ENCODE assay signal across 12 mouse cellular contexts in the genomic region with DNA sequence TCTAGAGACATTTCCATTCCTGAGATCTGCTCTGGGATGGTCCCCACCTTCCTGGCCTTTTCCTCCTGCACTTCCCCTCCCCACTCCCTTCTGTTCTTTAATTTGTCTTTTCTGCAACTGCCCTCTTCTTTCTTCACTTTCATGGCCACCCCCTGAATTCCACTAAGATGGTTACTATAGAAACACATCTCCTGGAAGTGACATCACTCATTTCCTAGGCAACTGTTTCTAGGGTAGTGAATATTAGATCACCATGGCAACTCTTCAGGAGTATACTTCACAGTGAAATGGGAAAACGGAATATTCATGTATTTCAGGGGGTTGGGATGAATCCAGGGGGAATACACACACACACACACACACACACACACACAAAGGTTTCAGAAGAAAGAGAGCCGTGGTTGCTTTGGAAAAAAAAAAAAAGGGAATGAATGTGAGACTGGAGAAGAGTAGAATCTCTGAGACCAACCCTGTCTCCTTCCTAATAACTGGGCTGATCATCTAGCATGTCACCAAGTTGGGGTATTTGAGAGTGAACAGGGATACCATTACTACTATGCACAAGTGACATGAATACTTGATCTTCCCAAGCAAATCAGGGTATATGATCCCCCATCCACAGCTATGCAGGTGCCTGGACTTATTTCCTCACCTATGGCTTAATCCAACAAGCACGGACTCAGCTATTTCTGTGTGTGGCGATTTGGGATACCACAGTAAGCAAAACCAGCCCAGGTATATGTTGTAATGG. TPM values are rescaled to one million over a fixed set of nuclear protein-coding genes. Genes with fewer than 3 reads are reported as not detected.
DNase-seq lines count a peak whose midpoint lies in the region; ATAC-seq and TF ChIP-seq lines count a peak whose summit lies in the region.
"Had no signal": no experiment of that assay in that cellular context is flagged by ENCODE, and none has a peak within 500 bp of the region (broad histone marks: within the 10 kb centered on the region; RNA-seq: fewer than 3 reads in every experiment).

No protein-coding gene starts in this region.

- H3K4me1 ChIP-seq in hindbrain, embryonic 14.5 days (replicated peaks; ENCODE audit: control insufficient read depth, insufficient read depth, low read length) = peaks cover 25% of the 10 kb centered on the region
- H3K4me1 ChIP-seq in neural tube, embryonic 12.5 days = peaks cover 14% of the 10 kb centered on the region
- H3K4me1 ChIP-seq in heart, adult 2 months (ENCODE audit: control insufficient read depth, insufficient read depth, low read length) = peaks cover 1% of the 10 kb centered on the region; the same call in 1 of the 2 replicates

- H3K9me3 ChIP-seq in hindbrain, embryonic 14.5 days (ENCODE audit: control insufficient read depth, low read length) = no peaks in the 10 kb centered on the region
- no peaks in the 10 kb centered on the region for H3K9me3 ChIP-seq in neural tube, embryonic 12.5 days
- H3K9me3 ChIP-seq: embryonic facial prominence, embryonic 13.5 days had no signal

- H3K9ac ChIP-seq in hindbrain, embryonic 14.5 days = no peak overlapping the region
- no peak overlapping the region for H3K9ac ChIP-seq in neural tube, embryonic 12.5 days
- H3K9ac ChIP-seq in heart, adult 2 months (ENCODE audit: low read depth, low read length) = no peak overlapping the region
- H3K9ac ChIP-seq: embryonic facial prominence, embryonic 13.5 days had no signal

- no peaks in the 10 kb centered on the region for H3K27me3 ChIP-seq in hindbrain, embryonic 14.5 days (ENCODE audit: control insufficient read depth, insufficient read depth, low read length)
- no peaks in the 10 kb centered on the region for H3K27me3 ChIP-seq in neural tube, embryonic 12.5 days (replicated peaks)
- no peaks in the 10 kb centered on the region for H3K27me3 ChIP-seq in heart, adult 2 months (ENCODE audit: control insufficient read depth, insufficient read depth, low read length)
- H3K27me3 ChIP-seq: embryonic facial prominence, embryonic 13.5 days had no signal

- no peak for TF ChIP-seq EP300 in heart, adult 2 months (IDR thresholded peaks at IDR 0.05; ENCODE audit: insufficient read depth, low read depth, low read length)

- H3K36me3 ChIP-seq in hindbrain, embryonic 14.5 days (replicated peaks; ENCODE audit: control insufficient read depth, insufficient read depth) = peaks cover 24% of the 10 kb centered on the region
- H3K36me3 ChIP-seq in neural tube, embryonic 12.5 days = peaks cover 9% of the 10 kb centered on the region; the same call in 1 of the 2 replicates
- H3K36me3 ChIP-seq in heart, adult 2 months (ENCODE audit: control insufficient read depth, insufficient read depth, low read length) = peaks cover 7% of the 10 kb centered on the region

- no peak overlapping the region; the same call in 1 of the 2 replicates for H3K4me2 ChIP-seq in hindbrain, embryonic 14.5 days (replicated peaks)
- H3K4me2 ChIP-seq in neural tube, embryonic 12.5 days (replicated peaks) = no peak overlapping the region
- H3K4me2 ChIP-seq: embryonic facial prominence, embryonic 13.5 days had no signal

- peak; percentile 79 for ATAC-seq in hindbrain, embryonic 14.5 days (ENCODE audit: low FRiP score)
- 0 out of 2 replicates have a peak, but pooled peaks have one; percentile 69 for ATAC-seq in neural tube, embryonic 12.5 days (ENCODE audit: low FRiP score, low read depth)

- peak overlapping the region; percentile 56 for H3K27ac ChIP-seq in hindbrain, embryonic 14.5 days
- H3K27ac ChIP-seq in neural tube, embryonic 12.5 days = no peak overlapping the region
- no peak overlapping the region for H3K27ac ChIP-seq in heart, adult 2 months
- H3K27ac ChIP-seq: embryonic facial prominence, embryonic 13.5 days had no signal

- no peak overlapping the region for H3K4me3 ChIP-seq in hindbrain, embryonic 14.5 days (replicated peaks; ENCODE audit: low read length)
- H3K4me3 ChIP-seq in neural tube, embryonic 12.5 days = no peak overlapping the region
- no peak overlapping the region for H3K4me3 ChIP-seq in heart, adult 2 months
- H3K4me3 ChIP-seq: embryonic facial prominence, embryonic 13.5 days had no signal

- no peaks in the 10 kb centered on the region for H3K79me2 ChIP-seq in heart, adult 2 months (replicated peaks; ENCODE audit: control insufficient read depth, insufficient read depth, low read length)

- intact Hi-C loops in left cerebral cortex, postnatal 14 days (cut with DNase I) = loop anchor here (5.0 to 10.0 kb wide), 3 partner anchors 98 to 176 kb away; a partner anchor contains a TSS
- intact Hi-C loops in gastrocnemius, postnatal 36 days (cut with DNase I) = loop anchor here (5.0 kb wide), 3 partner anchors 38 to 113 kb away; no protein-coding TSS in a partner anchor
- intact Hi-C loops in heart, adult 2 months (cut with DNase I) = loop anchor here (5.0 kb wide), 1 partner anchor 98 kb away; no protein-coding TSS in a partner anchor

- 44% methylated on average over 4 of the region's 4 CpGs for WGBS in hindbrain, embryonic 14.5 days
- 53% methylated on average over 4 of the region's 4 CpGs for WGBS in neural tube, embryonic 12.5 days
- WGBS in heart, adult 2 months = 53% methylated on average over 4 of the region's 4 CpGs

- TF ChIP-seq POLR2A in heart, adult 2 months (IDR thresholded peaks at IDR 0.05; ENCODE audit: insufficient read depth, low read depth, low read length) = no peak

- DNase-seq in left cerebral cortex, postnatal 14 days (ENCODE audit: low spot score in 2 of 2) = peak; percentile 54 to 83
- no peak for DNase-seq in left cerebral cortex, adult 11 months (ENCODE audit: low spot score)
- peak; percentile 54 for DNase-seq in embryo, embryonic 10.5 days (ENCODE audit: low spot score)
- peak; percentile 80 for DNase-seq in hindbrain, embryonic 14.5 days (ENCODE audit: low spot score)
- no peak for DNase-seq in gastrocnemius, postnatal 36 days
- DNase-seq in heart, adult 2 months = no peak
- DNase-seq in heart, adult 8-10 months (ENCODE audit: low spot score) = no peak
- DNase-seq: gastrocnemius, postnatal 25 days; kidney, postnatal 10 days; lung, adult 2 months had no signal

- TF ChIP-seq CTCF in heart, adult 2 months (IDR thresholded peaks at IDR 0.05) = no peak

RNA-seq across cellular contexts. Expression of a gene that starts 12.0 kb away (rescaled TPM):
- total RNA-seq in left cerebral cortex, postnatal 14 days (2021) = 1,000 to 10,000 TPM; 1,147 to 1,287 TPM
- polyA plus RNA-seq in hindbrain, embryonic 14.5 days (2014; fragmentation: Nextera tagmentation; extraction: Ambion mirVana) = 745 and 907 TPM in 2 replicates
- 507 and 538 TPM in 2 replicates for polyA plus RNA-seq in neural tube, embryonic 12.5 days (2016; fragmentation: Nextera tagmentation; extraction: Ambion mirVana)
- 10 to 100 TPM; 46.7 to 47.6 TPM for total RNA-seq in gastrocnemius, postnatal 36 days (2021)
- 100 to 1,000 TPM in 1 of 2 experiments, 10 to 100 TPM in 1; 75.4 to 106 TPM for total RNA-seq in heart, adult 2 months (2021)
- 82.2 and 114 TPM in 2 replicates for polyA plus RNA-seq in heart, adult 2 months (2012; rRNA removed)
- 10 to 100 TPM; 73.8 to 88.7 (median 82.1) TPM for total RNA-seq in heart, adult 8-10 months (2022)

Comparison
In these comparisons a context has a peak if more than half of its experiments do, and no peak if none do; other contexts are left out.
1. DNase-seq: peak in left cerebral cortex, postnatal 14 days (2 of 2), embryo, embryonic 10.5 days (single experiment) and hindbrain, embryonic 14.5 days (single experiment); none in left cerebral cortex, adult 11 months (single experiment), gastrocnemius, postnatal 36 days (0 of 2), heart, adult 2 months (0 of 2) and heart, adult 8-10 months (single experiment).
2. RNA of a gene that starts 12.0 kb away (total RNA-seq): 1,147 to 1,287 TPM in left cerebral cortex, postnatal 14 days; 75.4 to 106 TPM in heart, adult 2 months, 73.8 to 88.7 TPM in heart, adult 8-10 months and 46.7 to 47.6 TPM in gastrocnemius, postnatal 36 days; every median in the first group is over 10 times any median in the second.